Comparison of ENCODE assay signal across 9 mouse cellular contexts in genomic region chr5:103726281-103726938, GRCm38 (mm10). TPM values are rescaled to one million over a fixed set of nuclear protein-coding genes. Genes with fewer than 3 reads are reported as not detected.
A peak's percentile ranks its signal among the peaks of the same experiment; 100 is the strongest.
DNase-seq lines count a peak whose midpoint lies in the region; ATAC-seq lines count a peak whose summit lies in the region.
"Had no signal": no experiment of that assay in that cellular context is flagged by ENCODE, and none has a peak within 500 bp of the region (broad histone marks: within the 10 kb centered on the region; RNA-seq: fewer than 3 reads in every experiment).

No protein-coding gene starts in this region.

- H3K4me2 ChIP-seq in midbrain, embryonic 12.5 days (replicated peaks) = no peak overlapping the region
- H3K4me2 ChIP-seq in midbrain, embryonic 15.5 days = no peak overlapping the region
- no peak overlapping the region for H3K4me2 ChIP-seq in midbrain, embryonic 14.5 days (ENCODE audit: low read length)
- H3K4me2 ChIP-seq: liver, embryonic 12.5 days had no signal

- WGBS in midbrain, embryonic 12.5 days = 47% methylated on average over 8 of the region's 8 CpGs
- WGBS in midbrain, embryonic 15.5 days = 34% methylated on average over 8 of the region's 8 CpGs
- 36% methylated on average over 8 of the region's 8 CpGs for WGBS in midbrain, embryonic 14.5 days

- no peak overlapping the region for H3K4me3 ChIP-seq in midbrain, embryonic 12.5 days
- no peak overlapping the region for H3K4me3 ChIP-seq in midbrain, embryonic 15.5 days
- no peak overlapping the region for H3K4me3 ChIP-seq in midbrain, embryonic 14.5 days (replicated peaks; ENCODE audit: low read depth, low read length)
- H3K4me3 ChIP-seq: liver, embryonic 12.5 days had no signal

- 0 out of 2 replicates have a peak, but pooled peaks cover 3% of the 10 kb centered on the region for H3K27me3 ChIP-seq in midbrain, embryonic 12.5 days
- H3K27me3 ChIP-seq in midbrain, embryonic 15.5 days (replicated peaks) = no peaks in the 10 kb centered on the region
- H3K27me3 ChIP-seq in midbrain, embryonic 14.5 days (ENCODE audit: control insufficient read depth, insufficient read depth, low read length) = no peaks in the 10 kb centered on the region

- no peaks in the 10 kb centered on the region for H3K9me3 ChIP-seq in midbrain, embryonic 12.5 days
- no peaks in the 10 kb centered on the region for H3K9me3 ChIP-seq in midbrain, embryonic 15.5 days
- H3K9me3 ChIP-seq in midbrain, embryonic 14.5 days (ENCODE audit: control insufficient read depth, low read length) = no peaks in the 10 kb centered on the region
- H3K9me3 ChIP-seq: liver, embryonic 12.5 days had no signal

- peak; percentile 44; the same call in 1 of the 2 replicates for ATAC-seq in midbrain, embryonic 12.5 days (ENCODE audit: low FRiP score, low read depth)
- ATAC-seq in midbrain, embryonic 15.5 days (replicated peaks) = no peak; the same call in 1 of the 2 replicates
- ATAC-seq in midbrain, embryonic 14.5 days (ENCODE audit: low FRiP score, low TSS enrichment) = peak; percentile 43; the same call in 1 of the 2 replicates
- ATAC-seq: liver, embryonic 12.5 days had no signal

- no peak overlapping the region for H3K9ac ChIP-seq in midbrain, embryonic 12.5 days (replicated peaks)
- H3K9ac ChIP-seq in midbrain, embryonic 15.5 days = no peak overlapping the region
- H3K9ac ChIP-seq in midbrain, embryonic 14.5 days (replicated peaks; ENCODE audit: low read length) = no peak overlapping the region
- H3K9ac ChIP-seq: liver, embryonic 12.5 days had no signal

- peaks cover 22% of the 10 kb centered on the region for H3K4me1 ChIP-seq in midbrain, embryonic 12.5 days
- H3K4me1 ChIP-seq in midbrain, embryonic 15.5 days = no peaks in the 10 kb centered on the region
- H3K4me1 ChIP-seq in midbrain, embryonic 14.5 days (ENCODE audit: control insufficient read depth, insufficient read depth, low read length) = no peaks in the 10 kb centered on the region

- H3K36me3 ChIP-seq in midbrain, embryonic 12.5 days = no peaks in the 10 kb centered on the region
- no peaks in the 10 kb centered on the region for H3K36me3 ChIP-seq in midbrain, embryonic 15.5 days (replicated peaks)
- no peaks in the 10 kb centered on the region for H3K36me3 ChIP-seq in midbrain, embryonic 14.5 days (ENCODE audit: control insufficient read depth, insufficient read depth, low read length)
- H3K36me3 ChIP-seq: liver, embryonic 12.5 days had no signal

- H3K27ac ChIP-seq in midbrain, embryonic 12.5 days (replicated peaks) = no peak overlapping the region
- no peak overlapping the region for H3K27ac ChIP-seq in midbrain, embryonic 15.5 days
- H3K27ac ChIP-seq in midbrain, embryonic 14.5 days (replicated peaks; ENCODE audit: low read depth, low read length) = no peak overlapping the region
- H3K27ac ChIP-seq: liver, embryonic 12.5 days had no signal

- DNase-seq in embryo, embryonic 10 days (ENCODE audit: low spot score) = peak; percentile 48
- no peak for DNase-seq in embryo, embryonic 11 days
- peak; percentile 52 for DNase-seq in midbrain, embryonic 14.5 days
- peak; percentile 80 for DNase-seq in thymus, postnatal 25 days
- no peak for DNase-seq in Muller cell, postnatal 12 days (ENCODE audit: inconsistent ontology term)
- no peak for DNase-seq in cerebellum, postnatal 10 days

RNA-seq across cellular contexts. Expression of gene Aff1, which starts 34.2 kb away (rescaled TPM):
- polyA plus RNA-seq in midbrain, embryonic 12.5 days (2016; fragmentation: Nextera tagmentation; extraction: Ambion mirVana) = 5.3 TPM in 2 replicates
- polyA plus RNA-seq in midbrain, embryonic 15.5 days (2015; fragmentation: Nextera tagmentation; extraction: Ambion mirVana) = 2.1 TPM in 2 replicates
- polyA plus RNA-seq in midbrain, embryonic 14.5 days (2014; fragmentation: Nextera tagmentation; extraction: Ambion mirVana) = 1.5 and 2.6 TPM in 2 replicates

Comparison
In these comparisons a context has a peak if more than half of its experiments do, and no peak if none do; other contexts are left out.
1. DNase-seq: peak in embryo, embryonic 10 days (single experiment), midbrain, embryonic 14.5 days (single experiment) and thymus, postnatal 25 days (single experiment); none in embryo, embryonic 11 days (single experiment), Muller cell, postnatal 12 days (single experiment) and cerebellum, postnatal 10 days (0 of 2).